Mouse (Mus musculus) cerebellum, postnatal 14 days (tissue): ENCODE measurements at regions not wholly inside any gene's neighbourhood (a gene's known extent, or its start where the extent isn't known, plus 50 kb on each side); places are given as distances from the start of the nearest gene placed in this dataset.

Experiments
- DNase-seq, 2 experiments: peaks; one replicate each; pipeline ENCODE4 v3.0.0; 2021; ENCODE audit warnings: mixed read lengths in 2 of 2

GRCm38 (mm10) chr5:41563441-41563840, 144.5 kb downstream of the Rab28 start:
- no peak for DNase-seq

- DNase-seq, result no peak
Observed at GRCm38 (mm10) chr5:41562299-41562698, 145.7 kb downstream of the Rab28 start.

- DNase-seq, result peak; percentile 24 to 34
Observed at GRCm38 (mm10) chr5:41556700-41557309, 151.2 kb downstream of the Rab28 start.

GRCm38 (mm10) chr5:41554312-41554711, 153.6 kb downstream of the Rab28 start:
- DNase-seq, result no peak

- no peak for DNase-seq
Observed at GRCm38 (mm10) chr5:41550063-41550462, 157.9 kb downstream of the Rab28 start.

- no peak for DNase-seq
Observed at GRCm38 (mm10) chr5:41546909-41547308, 161.0 kb downstream of the Rab28 start.

GRCm38 (mm10) chr5:41540789-41541188, 167.2 kb downstream of the Rab28 start:
- no peak for DNase-seq

- DNase-seq, result peak; percentile 67 to 74
Observed at GRCm38 (mm10) chr5:41534598-41534997, 173.4 kb downstream of the Rab28 start.
